Mouse (Mus musculus) left cerebral cortex, postnatal 36 days (tissue): Measurements from ENCODE around the gene Usp29. TPM values are rescaled to one million over a fixed set of nuclear protein-coding genes. Genes with fewer than 3 reads are reported as not detected.

Source experiments
- DNase-seq, 2 experiments: peaks; one replicate each; pipeline ENCODE4 v3.0.0; 2021 to 2022; ENCODE audit warnings: low spot score in 2 of 2, mixed read lengths in 1 of 2
- intact Hi-C: fragments of 180-260 bp; cut with DNase I; formaldehyde crosslinking; loops from one replicate; pipeline ENCODE4 v1.15.1; 2025
- total RNA-seq, 2 experiments: library from RNA; stranded (reverse); gene quantifications; 2 replicates each; pipeline ENCODE4 v1.2.3; 2021

Usp29 gene
- total RNA-seq, 2 experiments from 2014 or later, result 32.8 to 44.1 TPM

GRCm38 (mm10) chr7:6800586-6801441, 70.4 kb downstream of the Usp29 start:
- no peak for DNase-seq
- intact Hi-C loops, result no loop called here

- intact Hi-C loops, result no loop called here
- no peak for DNase-seq
These were observed 71.3 kb downstream of the Usp29 start for GRCm38 (mm10) chr7:6801642-6802041.

DNA sequence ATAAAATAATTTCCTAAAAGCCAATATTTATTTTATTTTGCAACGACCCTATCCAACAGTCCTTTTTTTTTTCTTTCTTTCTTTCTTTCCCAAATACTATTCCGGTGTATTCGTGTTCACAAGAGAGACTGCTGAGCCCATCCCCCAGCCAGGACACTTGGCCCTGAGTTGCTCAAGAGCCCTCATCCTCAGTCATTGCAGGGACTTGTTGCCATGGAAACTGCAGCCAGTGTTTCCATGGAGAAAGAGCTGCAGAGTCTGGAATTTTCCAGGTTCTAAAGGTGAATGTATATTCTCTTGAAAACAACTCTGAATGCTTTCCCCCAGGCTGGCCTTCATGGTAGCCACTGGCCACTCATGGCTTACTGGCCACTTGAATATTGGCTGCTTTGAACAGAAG, 80.2 kb downstream of the Usp29 start:
- intact Hi-C loops, result no loop called here
- DNase-seq, result peak; percentile 38 to 47

- no peak for DNase-seq
- intact Hi-C loops, result no loop called here
These were observed 84.6 kb downstream of the Usp29 start for GRCm38 (mm10) chr7:6814971-6815370.

GRCm38 (mm10) chr7:6816706-6817376, 86.5 kb downstream of the Usp29 start:
- intact Hi-C loops, result no loop called here
- no peak for DNase-seq

GRCm38 (mm10) chr7:6820296-6820695, 89.9 kb downstream of the Usp29 start:
- intact Hi-C loops, result no loop called here
- DNase-seq, result no peak

- intact Hi-C loops, result no loop called here
- DNase-seq, result no peak
These were observed 92.3 kb downstream of the Usp29 start for GRCm38 (mm10) chr7:6822633-6823032.

- DNase-seq, result no peak
- intact Hi-C loops, result no loop called here
These were observed 93.3 kb downstream of the Usp29 start for GRCm38 (mm10) chr7:6823673-6824072.

DNA sequence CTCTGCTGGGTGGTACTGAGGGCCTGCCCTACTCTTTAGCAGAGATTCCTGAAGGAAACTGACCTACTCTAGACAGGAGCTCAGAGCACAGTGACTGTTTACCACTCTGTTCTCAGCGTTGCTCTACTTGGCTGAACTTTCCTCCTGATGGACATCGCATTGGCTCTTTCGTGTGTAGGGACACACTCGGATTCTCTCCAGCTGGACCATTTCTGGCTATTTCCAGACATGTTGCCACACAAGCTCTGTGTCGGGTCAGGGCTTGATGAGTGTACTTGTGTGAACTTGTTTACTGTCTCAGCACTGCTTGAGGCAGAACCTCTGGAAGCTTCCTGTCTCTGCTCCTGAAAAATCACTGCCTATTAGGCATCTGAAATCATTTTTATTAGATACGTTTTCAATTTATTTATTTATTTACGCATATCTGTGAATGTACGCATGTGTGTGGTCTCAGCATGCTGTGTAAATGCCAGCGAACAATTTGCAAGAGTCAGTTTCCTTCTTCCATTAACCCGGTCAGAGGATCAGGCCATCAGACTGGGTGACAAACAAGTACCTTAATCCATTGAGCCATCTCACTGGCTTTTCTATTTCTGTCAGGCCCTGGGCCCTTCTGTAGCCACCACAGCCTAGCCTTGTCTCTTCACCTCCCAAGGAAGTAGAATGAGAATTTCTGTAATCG, 95.7 kb downstream of the Usp29 start:
- no peak for DNase-seq
- intact Hi-C loops, result no loop called here

GRCm38 (mm10) chr7:6829148-6829547, 98.8 kb downstream of the Usp29 start:
- DNase-seq, result no peak
- intact Hi-C loops, result no loop called here

DNA sequence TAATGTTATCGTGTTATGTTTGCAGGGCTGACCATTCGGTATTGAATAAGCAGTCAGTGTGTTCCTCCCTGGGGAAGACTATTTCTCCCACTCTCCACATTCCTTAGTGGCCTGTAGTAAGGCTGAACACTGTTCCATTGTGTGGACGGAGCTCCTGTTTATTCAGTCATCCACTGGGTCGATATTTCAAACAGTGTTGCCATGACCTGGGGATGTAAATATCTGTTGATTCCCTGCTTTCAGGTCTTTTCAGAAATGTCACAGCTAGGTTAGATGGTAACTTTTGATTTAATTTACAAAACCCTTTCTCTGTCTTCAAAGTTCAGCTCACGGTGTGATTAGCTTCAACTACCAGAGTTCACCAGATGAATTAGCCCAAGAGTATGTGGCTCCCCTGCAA, 104.6 kb downstream of the Usp29 start:
- intact Hi-C loops, result no loop called here

DNA sequence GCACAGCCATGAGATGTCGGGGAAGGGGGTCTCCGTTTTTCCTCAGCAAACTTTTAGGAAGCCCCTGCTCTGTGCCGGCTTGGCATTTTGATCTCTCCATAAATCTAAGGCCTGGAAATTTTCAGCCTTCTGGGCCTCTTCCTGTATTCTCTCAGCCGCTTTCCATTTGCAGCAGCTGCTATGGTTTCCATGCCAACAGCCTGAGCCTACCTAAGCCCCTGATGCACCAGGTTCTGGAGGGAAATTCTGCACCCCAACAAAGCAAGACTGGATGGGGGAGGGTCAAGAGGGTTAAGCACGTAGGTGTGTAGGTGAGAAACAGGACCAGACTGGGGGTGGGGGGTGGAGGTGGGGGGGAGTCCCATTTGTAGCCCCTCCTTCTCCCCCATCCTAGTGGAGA, 105.0 kb downstream of the Usp29 start:
- intact Hi-C loops, result no loop called here
- no peak for DNase-seq

More for the DNA sequence above, 104.6 kb downstream of the Usp29 start:
- no peak for DNase-seq

GRCm38 (mm10) chr7:6837297-6837925, 107.0 kb downstream of the Usp29 start:
- intact Hi-C loops, result no loop called here
- no peak for DNase-seq

GRCm38 (mm10) chr7:6837926-6838554, 107.7 kb downstream of the Usp29 start:
- intact Hi-C loops, result no loop called here
- DNase-seq, result no peak

GRCm38 (mm10) chr7:6840860-6841259, 110.5 kb downstream of the Usp29 start:
- intact Hi-C loops, result no loop called here
- DNase-seq, result peak; percentile 8 to 21

GRCm38 (mm10) chr7:6849495-6849894, 119.1 kb downstream of the Usp29 start:
- intact Hi-C loops, result no loop called here
- no peak for DNase-seq

GRCm38 (mm10) chr7:6850321-6850720, 119.9 kb downstream of the Usp29 start:
- no peak for DNase-seq
- intact Hi-C loops, result no loop called here

- intact Hi-C loops, result no loop called here
- no peak for DNase-seq
These were observed 120.9 kb downstream of the Usp29 start for GRCm38 (mm10) chr7:6851256-6851655.

GRCm38 (mm10) chr7:6851717-6852503, 121.5 kb downstream of the Usp29 start:
- DNase-seq, result no peak

More at GRCm38 (mm10) chr7:6851717-6852503, 121.5 kb downstream of the Usp29 start:
- intact Hi-C loops, result no loop called here
